Mouse (Mus musculus) heart, postnatal 10 days (tissue): ENCODE measurements around the gene Bcl3. TPM values are rescaled to one million over a fixed set of nuclear protein-coding genes. Genes with fewer than 3 reads are reported as not detected.

Experiments
- DNase-seq, 2 experiments: peaks; one replicate each; pipeline ENCODE4 v3.0.0; 2021
- intact Hi-C: fragments of 180-260 bp; cut with DNase I; formaldehyde crosslinking; loops from one replicate; pipeline ENCODE4 v1.15.1; 2025
- total RNA-seq, 2 experiments: library from RNA; stranded (reverse); gene quantifications; 2 replicates each; pipeline ENCODE4 v1.2.3; 2021

Gene Bcl3
- total RNA-seq = 1 to 10 TPM; 5.6 to 5.7 TPM

- intact Hi-C loops = no loop called here
- DNase-seq = peak; percentile 72 to 74
Observed at GRCm38 (mm10) chr7:19822604-19823058, at the start of gene Bcl3. Gene Bcl3 (minus strand): TSS chr7:19822770.

- intact Hi-C loops = loop anchor here (1.0 to 2.0 kb wide), 3 partner anchors 23 to 206 kb away; no protein-coding TSS in a partner anchor
- peak; percentile 64 to 74 for DNase-seq
Observed at GRCm38 (mm10) chr7:19871943-19872601, 49.5 kb upstream of the Bcl3 start.

- intact Hi-C loops = no loop called here
- peak; percentile 44 to 45 for DNase-seq
Observed at GRCm38 (mm10) chr7:19871137-19871621, 48.6 kb upstream of the Bcl3 start.

DNA sequence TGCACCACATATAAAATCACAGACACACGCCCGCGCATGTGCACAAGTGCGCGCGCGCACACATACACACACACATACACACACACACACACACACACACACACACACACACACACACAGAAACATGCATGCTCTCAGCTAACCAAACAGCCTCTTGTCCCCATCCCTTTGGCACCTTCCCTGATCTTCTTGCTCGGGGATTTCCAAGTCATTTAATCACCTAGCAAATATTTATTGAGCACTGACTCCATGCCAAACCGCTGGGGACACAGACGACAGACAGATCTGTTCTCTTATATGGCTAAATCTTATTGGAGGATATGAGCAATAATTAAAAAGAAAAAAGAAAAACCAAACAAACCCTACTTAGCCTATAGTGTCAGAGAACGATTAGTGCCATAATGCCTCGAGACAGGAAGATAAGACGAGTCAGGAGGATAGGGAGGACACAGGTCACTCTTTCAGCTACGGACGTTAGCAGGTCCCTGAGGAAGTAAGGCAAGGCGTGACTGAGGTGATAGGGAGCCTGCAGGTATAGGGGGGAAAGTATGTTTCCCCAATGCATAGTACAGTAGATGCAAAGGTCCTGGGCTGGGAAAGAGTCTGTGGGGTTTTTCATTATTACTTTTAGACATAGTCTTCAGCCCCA is 45.3 kb upstream of the Bcl3 start:
- no peak for DNase-seq
- intact Hi-C loops = no loop called here

GRCm38 (mm10) chr7:19866490-19866889 is 43.9 kb upstream of the Bcl3 start:
- intact Hi-C loops = no loop called here

GRCm38 (mm10) chr7:19865246-19866036 is 42.9 kb upstream of the Bcl3 start:
- DNase-seq = no peak
- intact Hi-C loops = no loop called here

More at GRCm38 (mm10) chr7:19866490-19866889, 43.9 kb upstream of the Bcl3 start:
- peak; percentile 56 to 59 for DNase-seq

GRCm38 (mm10) chr7:19864241-19864640 is 41.7 kb upstream of the Bcl3 start:
- peak; percentile 78 to 80 for DNase-seq
- intact Hi-C loops = no loop called here

DNA sequence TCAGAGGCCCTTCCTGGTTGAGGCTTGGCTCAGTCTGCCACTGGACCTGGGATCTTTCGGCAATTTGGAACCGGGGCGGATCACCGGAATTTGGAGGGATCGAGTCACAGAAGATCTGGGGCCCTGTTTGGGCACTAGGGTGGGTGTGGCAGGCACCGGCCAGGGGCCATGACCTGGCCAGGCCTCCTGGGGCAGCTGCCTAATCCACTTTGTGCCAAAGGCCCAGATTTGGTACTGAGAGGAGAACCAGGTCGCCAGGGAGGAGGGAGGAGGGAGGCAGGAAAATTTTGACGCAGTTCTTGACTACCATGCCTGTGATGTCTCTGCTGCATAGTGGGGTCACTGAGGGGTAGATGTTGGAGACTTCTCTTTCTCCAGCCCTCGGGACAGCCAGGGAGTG is 38.6 kb upstream of the Bcl3 start, which contains the start of gene Ceacam16:
TSS of gene Ceacam16 (minus strand) at position 101 of the 400 bp plus-strand sequence.
- intact Hi-C loops = no loop called here

DNA sequence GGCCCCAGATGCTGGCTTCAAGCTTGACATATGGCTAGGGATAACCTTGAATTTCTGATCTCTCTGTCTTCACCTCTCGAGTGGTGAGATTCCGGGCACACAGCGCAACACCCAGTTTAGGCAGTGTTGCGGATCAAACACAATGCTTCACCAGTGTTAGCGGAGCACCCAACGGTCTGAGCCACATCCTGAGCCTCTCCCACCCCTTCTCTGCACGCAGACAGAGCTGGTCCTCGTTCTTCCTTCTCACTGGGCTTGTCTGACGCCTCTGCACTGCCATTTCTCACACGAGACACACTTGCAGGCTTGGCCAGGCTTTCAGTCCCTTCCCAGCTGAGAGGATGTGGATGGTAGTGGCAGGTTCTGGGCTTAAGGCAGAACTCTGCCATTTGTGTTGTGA is 37.2 kb upstream of the Bcl3 start:
- no peak for DNase-seq
- intact Hi-C loops = no loop called here

More for the DNA sequence above, 38.6 kb upstream of the Bcl3 start, which contains the start of gene Ceacam16:
- DNase-seq = no peak

- intact Hi-C loops = no loop called here
- DNase-seq = no peak
Observed at GRCm38 (mm10) chr7:19856283-19856682, 33.7 kb upstream of the Bcl3 start.

GRCm38 (mm10) chr7:19855663-19856062 is 33.1 kb upstream of the Bcl3 start:
- DNase-seq = no peak
- intact Hi-C loops = no loop called here

DNA sequence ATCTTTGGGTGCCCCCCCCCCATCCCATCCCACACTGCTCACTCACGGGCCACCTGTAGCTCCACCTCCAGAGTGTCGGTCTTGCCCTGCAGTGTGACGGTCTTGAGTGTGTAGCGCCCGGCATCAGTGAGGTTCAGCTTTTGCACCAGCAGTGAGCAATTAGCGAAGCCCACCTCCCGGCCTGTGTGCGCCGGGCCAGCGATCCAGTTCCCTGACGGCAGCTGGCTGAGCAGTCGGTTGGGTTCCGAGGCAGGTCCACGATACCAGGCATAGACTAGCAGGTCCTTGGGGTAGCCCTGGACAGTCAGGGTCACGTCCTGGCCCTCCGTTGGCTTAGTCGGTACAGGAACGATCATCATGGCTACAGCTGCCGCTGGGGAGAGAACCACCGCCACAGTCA is 31.0 kb upstream of the Bcl3 start:
- intact Hi-C loops = no loop called here
- DNase-seq = no peak

- DNase-seq = no peak
- intact Hi-C loops = no loop called here
Observed at GRCm38 (mm10) chr7:19851858-19852570, 29.4 kb upstream of the Bcl3 start, which contains the start of gene Gm19345. Gene Gm19345 (plus strand): TSS chr7:19852003.

- no peak for DNase-seq
- intact Hi-C loops = no loop called here
Observed at GRCm38 (mm10) chr7:19844521-19845171, 22.1 kb upstream of the Bcl3 start.

DNA sequence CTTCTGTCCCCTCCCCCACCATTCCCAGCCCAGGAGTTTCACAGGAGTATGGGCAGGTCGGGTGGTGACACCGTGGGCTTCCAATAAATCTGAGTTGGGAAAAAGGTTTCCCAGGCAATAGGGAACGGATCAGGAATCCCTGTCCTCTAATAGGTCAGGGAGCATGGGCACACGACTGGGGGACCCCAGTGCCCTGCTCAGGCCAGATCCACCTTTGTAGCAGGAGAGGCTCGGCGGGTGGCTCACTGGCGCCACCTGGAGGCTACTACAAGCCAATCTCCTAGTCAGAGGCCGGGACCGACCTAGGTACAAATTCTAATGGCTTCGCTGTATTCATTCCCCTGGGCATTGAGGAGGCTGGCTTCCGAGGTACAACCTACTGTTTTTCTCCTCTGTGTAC is 21.0 kb upstream of the Bcl3 start:
- DNase-seq = peak; percentile 81 to 87
- intact Hi-C loops = loop anchor here (1.0 to 2.0 kb wide), 2 partner anchors 19 to 40 kb away; no protein-coding TSS in a partner anchor

DNA sequence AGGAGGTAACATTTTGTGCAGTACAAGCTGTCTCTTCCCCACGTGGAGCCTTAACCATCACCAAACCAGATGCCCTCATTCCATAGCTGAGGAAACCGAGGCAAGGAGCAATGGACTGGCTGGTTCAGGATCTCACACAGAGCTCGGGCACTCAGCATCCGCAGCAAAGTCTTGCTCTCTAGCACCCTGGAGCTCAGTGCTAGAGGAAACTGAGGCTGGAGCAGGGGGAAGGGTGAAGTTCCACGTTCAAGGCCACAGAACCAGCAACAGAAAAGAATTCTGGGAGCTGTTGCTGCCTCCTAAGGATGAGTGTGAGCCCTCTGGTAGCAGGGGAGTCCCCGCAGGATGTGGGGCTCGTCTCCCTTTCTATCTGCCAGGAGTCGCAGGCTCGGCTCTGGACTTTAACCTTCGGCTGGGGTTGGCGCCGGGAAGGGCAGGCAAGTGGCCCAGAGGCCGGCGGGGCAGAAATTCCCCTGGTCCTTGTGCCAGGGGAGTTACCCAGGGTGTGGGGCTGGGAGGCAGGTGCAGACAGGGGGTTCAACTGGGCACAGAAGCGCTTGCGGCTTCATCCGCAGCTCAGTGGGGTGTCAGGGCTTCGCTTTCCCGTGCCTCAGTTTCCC is 20.4 kb upstream of the Bcl3 start:
- DNase-seq = peak; percentile 59 to 64
- intact Hi-C loops = loop anchor here (1.0 to 2.0 kb wide), 2 partner anchors 18 to 40 kb away; no protein-coding TSS in a partner anchor

GRCm38 (mm10) chr7:19841686-19842413 is 19.3 kb upstream of the Bcl3 start:
- intact Hi-C loops = loop anchor here (2.0 kb wide), 1 partner anchor 17 kb away; no protein-coding TSS in a partner anchor
- no peak for DNase-seq

GRCm38 (mm10) chr7:19840936-19841335 is 18.4 kb upstream of the Bcl3 start:
- no peak for DNase-seq
- intact Hi-C loops = no loop called here
